8 mouse cellular contexts compared by ENCODE assay signal in genomic region chr5:148812016-148812415, GRCm38 (mm10).
DNase-seq lines count a peak whose midpoint lies in the region; ATAC-seq and TF ChIP-seq lines count a peak whose summit lies in the region.

No protein-coding gene starts in this region.

- H3K27ac ChIP-seq in MEL (ENCODE audit: control insufficient read depth, low read depth, low read length): no peak overlapping the region
- no peak overlapping the region for H3K27ac ChIP-seq in cerebellum, adult 2 months (ENCODE audit: insufficient read depth, low read length)
- no peak overlapping the region for H3K27ac ChIP-seq in kidney, postnatal 0 days
- no peak overlapping the region for H3K27ac ChIP-seq in liver, embryonic 13.5 days

- 16% methylated on average over 13 of the region's 13 CpGs for WGBS in cerebellum, adult 2 months
- WGBS in kidney, postnatal 0 days: 18% methylated on average over 13 of the region's 13 CpGs
- 17% methylated on average over 13 of the region's 13 CpGs for WGBS in liver, embryonic 13.5 days (ENCODE audit: insufficient replicate concordance)

- H3K9me3 ChIP-seq in MEL (replicated peaks; ENCODE audit: insufficient read depth, low read length): no peaks in the 10 kb centered on the region
- no peaks in the 10 kb centered on the region for H3K9me3 ChIP-seq in kidney, postnatal 0 days (replicated peaks; ENCODE audit: low read length)
- H3K9me3 ChIP-seq in liver, embryonic 13.5 days (replicated peaks): 0 out of 2 replicates have a peak, but pooled peaks cover 5% of the 10 kb centered on the region

- H3K4me1 ChIP-seq in MEL (ENCODE audit: control insufficient read depth in 1 of 2, insufficient read depth in 2 of 2, low read length in 2 of 2): peaks cover 0 to 12% of the 10 kb centered on the region in 2 experiments; a peak in 2 of 4 replicates
- H3K4me1 ChIP-seq in cerebellum, adult 2 months (ENCODE audit: control insufficient read depth, insufficient read depth, low read length): peaks cover 3% of the 10 kb centered on the region
- H3K4me1 ChIP-seq in kidney, postnatal 0 days (replicated peaks; ENCODE audit: insufficient read depth, low read length): no peaks in the 10 kb centered on the region
- H3K4me1 ChIP-seq in liver, embryonic 13.5 days (replicated peaks): peaks cover 24% of the 10 kb centered on the region

- no peaks in the 10 kb centered on the region; a peak in 1 of 4 replicates for H3K36me3 ChIP-seq in MEL (ENCODE audit: control insufficient read depth in 1 of 2, insufficient read depth in 2 of 2, low read length in 2 of 2)
- no peaks in the 10 kb centered on the region for H3K36me3 ChIP-seq in kidney, postnatal 0 days (ENCODE audit: insufficient read depth, low read length)
- no peaks in the 10 kb centered on the region for H3K36me3 ChIP-seq in liver, embryonic 13.5 days

- TF ChIP-seq RAD21 in MEL (IDR thresholded peaks at IDR 0.05; ENCODE audit: low read depth, low read length): peak; percentile 98

- peak; percentile 82 to 99 (median 94) for TF ChIP-seq CTCF in MEL (IDR thresholded peaks at IDR 0.05 in 2 of 3, conservative IDR thresholded peaks at IDR 0.05 in 1 of 3; ENCODE audit: control insufficient read depth in 1 of 3, insufficient read depth in 1 of 3, low read depth in 2 of 3, low read length in 3 of 3, poor library complexity in 1 of 3, severe bottlenecking in 1 of 3)
- peak; percentile 71 for TF ChIP-seq CTCF in cerebellum, adult 2 months (IDR thresholded peaks at IDR 0.05; ENCODE audit: borderline replicate concordance, insufficient read depth, low read depth, low read length)
- TF ChIP-seq CTCF in kidney, postnatal 0 days (IDR thresholded peaks at IDR 0.05; ENCODE audit: low read depth): peak; percentile 90

- no peak for TF ChIP-seq EP300 in MEL (IDR thresholded peaks at IDR 0.05; ENCODE audit: low read depth in 1 of 2, low read length in 2 of 2)

- no peaks in the 10 kb centered on the region for H3K27me3 ChIP-seq in MEL (ENCODE audit: control insufficient read depth in 1 of 2, insufficient read depth in 2 of 2, low read length in 2 of 2)
- no peaks in the 10 kb centered on the region for H3K27me3 ChIP-seq in cerebellum, adult 2 months (ENCODE audit: control insufficient read depth, insufficient read depth, low read length)
- H3K27me3 ChIP-seq in kidney, postnatal 0 days (ENCODE audit: insufficient read depth, low read length): no peaks in the 10 kb centered on the region
- H3K27me3 ChIP-seq in liver, embryonic 13.5 days: peaks cover 4% of the 10 kb centered on the region; the same call in 1 of the 2 replicates

- H3K9ac ChIP-seq in MEL (ENCODE audit: control insufficient read depth, low read depth, low read length, poor library complexity, severe bottlenecking): no peak overlapping the region
- H3K9ac ChIP-seq in kidney, postnatal 0 days (ENCODE audit: low read depth, low read length): no peak overlapping the region
- no peak overlapping the region for H3K9ac ChIP-seq in liver, embryonic 13.5 days

- H3K79me2 ChIP-seq in MEL (ENCODE audit: control insufficient read depth, insufficient read depth, low read length, poor library complexity): no peaks in the 10 kb centered on the region

- no peak overlapping the region for H3K4me2 ChIP-seq in kidney, postnatal 0 days (ENCODE audit: low read length)
- no peak overlapping the region for H3K4me2 ChIP-seq in liver, embryonic 13.5 days

- H3K4me3 ChIP-seq in MEL (ENCODE audit: control insufficient read depth in 1 of 2, insufficient read depth in 1 of 2, low read depth in 2 of 2, low read length in 2 of 2): no peak overlapping the region
- H3K4me3 ChIP-seq in cerebellum, adult 2 months (replicated peaks; ENCODE audit: insufficient read depth, low read depth, low read length): no peak overlapping the region
- no peak overlapping the region for H3K4me3 ChIP-seq in kidney, postnatal 0 days (replicated peaks; ENCODE audit: low read depth, low read length)
- H3K4me3 ChIP-seq in liver, embryonic 13.5 days (replicated peaks): no peak overlapping the region

- DNase-seq in CD4-positive helper T cell, adult 2 months (ENCODE audit: low read depth, low spot score): peak; percentile 72
- DNase-seq in MEL (ENCODE audit: low read depth, low spot score): peak; percentile 94
- peak; percentile 28 to 50 for DNase-seq in cerebellum, adult 2 months
- peak; percentile 52 to 64 for DNase-seq in frontal cortex, postnatal 36 days (ENCODE audit: low spot score in 2 of 2)
- DNase-seq in kidney, postnatal 0 days (ENCODE audit: low spot score): peak; percentile 88
- DNase-seq in liver, embryonic 13.5 days: peak; percentile 51
- peak; percentile 89 for DNase-seq in retina, postnatal 1 day
- DNase-seq in yolk sac, embryonic 10.5 days (ENCODE audit: low spot score): peak; percentile 53

- no peak for ATAC-seq in kidney, postnatal 0 days (replicated peaks; ENCODE audit: low FRiP score, low read depth)
- peak; percentile 63 for ATAC-seq in liver, embryonic 13.5 days (ENCODE audit: low read depth)

- TF ChIP-seq POLR2A in MEL (IDR thresholded peaks at IDR 0.05; ENCODE audit: control insufficient read depth in 1 of 2, insufficient read depth in 1 of 2, low read depth in 1 of 2, low read length in 2 of 2, poor library complexity in 1 of 2): no peak
- no peak for TF ChIP-seq POLR2A in cerebellum, adult 2 months (IDR thresholded peaks at IDR 0.05; ENCODE audit: borderline replicate concordance, insufficient read depth, low read length)

TF ChIP-seq in MEL, 35 proteins besides CTCF, POLR2A, EP300 and RAD21:
- TF ChIP-seq ZKSCAN1 (IDR thresholded peaks at IDR 0.05; ENCODE audit: low read depth, low read length): no peak
- no peak for TF ChIP-seq TCF12 (IDR thresholded peaks at IDR 0.05; ENCODE audit: low read depth, low read length)
- TF ChIP-seq USF2 (IDR thresholded peaks at IDR 0.05; ENCODE audit: borderline replicate concordance in 1 of 2, insufficient read depth in 1 of 2, low read depth in 1 of 2, low read length in 2 of 2): no peak
- no peak for TF ChIP-seq KAT2A (conservative IDR thresholded peaks at IDR 0.05; ENCODE audit: low read depth, low read length)
- TF ChIP-seq MAZ (IDR thresholded peaks at IDR 0.05; ENCODE audit: low read depth, low read length): no peak
- 0 out of 2 replicates have a peak, but pooled peaks have one; percentile 50 for TF ChIP-seq MYC (IDR thresholded peaks at IDR 0.05; ENCODE audit: low read depth, low read length)
- TF ChIP-seq GATA1 (IDR thresholded peaks at IDR 0.05; ENCODE audit: low read depth, low read length): no peak
- no peak for TF ChIP-seq UBTF (IDR thresholded peaks at IDR 0.05; ENCODE audit: borderline replicate concordance, insufficient read depth, low read depth, low read length)
- TF ChIP-seq NRF1 (IDR thresholded peaks at IDR 0.05; ENCODE audit: insufficient read depth, low read depth, low read length, poor library complexity, severe bottlenecking): no peak
- TF ChIP-seq POLR2AphosphoS5 (IDR thresholded peaks at IDR 0.05; ENCODE audit: borderline replicate concordance, low read depth, low read length): no peak
- TF ChIP-seq USF1 (IDR thresholded peaks at IDR 0.05; ENCODE audit: low read depth, low read length): 0 out of 2 replicates have a peak, but pooled peaks have one; percentile 7
- TF ChIP-seq MXI1 (IDR thresholded peaks at IDR 0.05; ENCODE audit: low read depth, low read length): no peak
- no peak for TF ChIP-seq CHD1 (IDR thresholded peaks at IDR 0.05; ENCODE audit: low read depth, low read length)
- no peak for TF ChIP-seq CHD2 (IDR thresholded peaks at IDR 0.05; ENCODE audit: low read length)
- TF ChIP-seq HCFC1 (IDR thresholded peaks at IDR 0.05; ENCODE audit: low read depth, low read length): no peak
- TF ChIP-seq E2F4 (IDR thresholded peaks at IDR 0.05; ENCODE audit: borderline replicate concordance, low read depth, low read length): no peak
- TF ChIP-seq ZMIZ1 (IDR thresholded peaks at IDR 0.05; ENCODE audit: low read depth, low read length): no peak
- no peak for TF ChIP-seq RCOR1 (IDR thresholded peaks at IDR 0.05; ENCODE audit: low read depth, low read length)
- TF ChIP-seq ZC3H11A (IDR thresholded peaks at IDR 0.05; ENCODE audit: low read depth, low read length): peak; percentile 94
- TF ChIP-seq ETS1 (IDR thresholded peaks at IDR 0.05; ENCODE audit: low read depth, low read length): no peak
- 0 out of 2 replicates have a peak, but pooled peaks have one; percentile 40 for TF ChIP-seq SIN3A (IDR thresholded peaks at IDR 0.05; ENCODE audit: low read length)
- no peak for TF ChIP-seq MAFK (IDR thresholded peaks at IDR 0.05; ENCODE audit: borderline replicate concordance, low read depth, low read length)
- peak; percentile 96 for TF ChIP-seq SMC3 (IDR thresholded peaks at IDR 0.05; ENCODE audit: low read depth, low read length)
- TF ChIP-seq MAX (IDR thresholded peaks at IDR 0.05; ENCODE audit: low read length): no peak

Comparison
In these comparisons a context has a peak if more than half of its experiments do, and no peak if none do; other contexts are left out.
1. DNase-seq: peak in every context shown above with its lines; median percentile 94 in MEL; 89 in retina, postnatal 1 day; 88 in kidney, postnatal 0 days; 72 in CD4-positive helper T cell, adult 2 months; 58 in frontal cortex, postnatal 36 days; 53 in yolk sac, embryonic 10.5 days; 51 in liver, embryonic 13.5 days; 39 in cerebellum, adult 2 months.